Mouse (Mus musculus) adrenal gland, postnatal 4 days (tissue): ENCODE results near the gene Spag5. TPM values are rescaled to one million over a fixed set of nuclear protein-coding genes. Genes with fewer than 3 reads are reported as not detected.
A peak's percentile ranks its signal among the peaks of the same experiment; 100 is the strongest.

Experiments
- DNase-seq, 2 experiments: peaks; one replicate each; pipeline ENCODE4 v3.0.0; 2021 to 2022; ENCODE audit warnings: low spot score in 2 of 2, mixed read lengths in 2 of 2
- total RNA-seq, 2 experiments: library from RNA; stranded (reverse); gene quantifications; 2 replicates each; pipeline ENCODE4 v1.2.3; 2021

The Spag5 gene
- total RNA-seq, 2 experiments from 2014 or later, result 28.8 to 31.5 TPM

DNA sequence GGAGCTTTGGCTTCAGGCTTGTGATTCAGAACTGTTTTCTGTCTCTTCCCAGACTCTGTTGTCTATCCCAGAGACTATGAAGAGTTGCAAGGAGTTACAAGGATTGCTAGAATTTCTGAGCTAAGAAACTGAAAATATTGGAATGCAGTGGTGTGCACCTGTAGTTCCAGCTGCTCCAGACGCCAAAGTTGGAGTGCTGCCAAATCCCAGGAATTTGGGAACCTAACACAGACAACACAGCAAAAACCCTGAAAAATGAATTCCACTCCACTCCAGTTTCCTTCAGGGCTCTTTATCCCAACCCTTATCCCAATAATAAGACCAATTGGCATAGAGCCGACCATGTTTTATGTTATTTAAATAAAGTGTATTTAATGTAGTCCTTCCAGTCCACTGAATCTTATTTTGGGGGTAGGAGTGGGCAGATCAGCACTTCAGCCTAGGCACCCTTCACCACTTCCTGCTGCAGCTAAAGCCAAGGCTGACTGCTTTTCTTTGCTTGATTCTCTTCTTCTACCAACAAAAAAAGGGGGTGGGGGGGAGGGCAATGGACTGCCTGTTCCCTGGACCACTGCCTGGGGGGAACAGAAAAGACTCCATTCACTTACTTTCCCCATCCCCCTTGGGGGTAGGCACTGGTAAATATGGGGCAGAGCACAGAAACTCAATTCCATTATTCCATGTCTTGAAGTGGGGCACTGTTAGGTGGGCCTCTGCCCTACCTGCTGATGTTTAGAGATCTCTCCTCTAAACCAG, 20.9 kb downstream of the Spag5 start:
- DNase-seq, result no peak

DNA sequence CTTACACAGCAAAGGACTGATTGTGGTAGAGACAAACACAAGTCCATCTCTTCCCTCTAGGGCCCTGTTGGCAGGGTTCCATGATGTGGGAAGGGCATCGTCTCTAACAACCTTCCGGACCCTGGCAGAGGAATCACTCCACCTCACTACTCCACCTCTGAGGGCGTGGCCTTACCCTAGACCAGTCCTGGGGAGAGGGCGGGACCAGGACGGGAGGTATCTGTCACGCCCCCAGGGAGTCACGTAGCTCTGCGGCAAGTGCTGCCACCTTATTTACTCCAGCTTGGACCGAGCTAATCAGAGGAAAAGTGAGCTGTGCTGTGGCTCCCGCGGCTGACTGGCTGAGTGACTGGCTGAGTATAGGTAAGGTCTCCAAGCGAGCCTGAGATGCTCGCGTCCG, 21.5 kb downstream of the Spag5 start, which contains the start of gene Aldoc:
Aldoc (plus strand) TSS at position 109 of the 400 bp plus-strand sequence.
- DNase-seq, result peak in 1 of 2 experiments; percentile 67

DNA sequence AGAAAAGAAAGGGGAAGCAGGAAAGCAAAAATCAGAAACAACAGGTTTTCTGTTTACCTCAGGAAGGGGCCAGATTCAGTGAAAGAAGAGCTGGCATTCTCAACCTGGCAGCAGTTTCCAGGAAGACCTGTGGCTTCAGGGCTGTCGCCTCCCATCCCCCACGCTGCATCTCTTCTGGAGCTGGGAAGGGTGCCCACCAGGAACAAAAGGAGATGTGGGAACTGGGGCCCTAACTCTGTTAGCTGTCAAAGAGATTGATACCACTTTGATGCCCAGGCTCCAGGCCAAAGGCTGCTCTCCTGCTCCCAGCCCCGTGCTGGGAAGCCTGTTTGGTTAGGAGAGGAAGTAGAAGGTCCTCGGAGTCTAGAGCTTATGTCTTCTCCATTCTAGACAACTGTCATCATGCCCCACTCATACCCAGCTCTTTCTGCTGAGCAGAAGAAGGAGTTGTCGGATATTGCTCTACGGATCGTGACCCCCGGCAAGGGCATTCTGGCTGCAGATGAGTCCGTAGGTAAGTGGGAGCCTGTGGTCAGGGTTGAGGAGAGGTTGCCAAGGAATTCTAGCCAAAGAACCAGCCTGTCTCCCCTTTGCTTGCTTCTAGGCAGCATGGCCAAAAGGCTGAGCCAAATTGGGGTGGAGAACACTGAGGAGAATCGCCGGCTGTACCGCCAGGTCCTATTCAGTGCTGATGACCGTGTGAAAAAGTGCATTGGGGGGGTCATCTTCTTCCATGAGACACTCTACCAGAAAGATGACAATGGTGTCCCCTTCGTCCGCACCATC, 22.9 kb downstream of the Spag5 start:
- DNase-seq, result no peak

DNA sequence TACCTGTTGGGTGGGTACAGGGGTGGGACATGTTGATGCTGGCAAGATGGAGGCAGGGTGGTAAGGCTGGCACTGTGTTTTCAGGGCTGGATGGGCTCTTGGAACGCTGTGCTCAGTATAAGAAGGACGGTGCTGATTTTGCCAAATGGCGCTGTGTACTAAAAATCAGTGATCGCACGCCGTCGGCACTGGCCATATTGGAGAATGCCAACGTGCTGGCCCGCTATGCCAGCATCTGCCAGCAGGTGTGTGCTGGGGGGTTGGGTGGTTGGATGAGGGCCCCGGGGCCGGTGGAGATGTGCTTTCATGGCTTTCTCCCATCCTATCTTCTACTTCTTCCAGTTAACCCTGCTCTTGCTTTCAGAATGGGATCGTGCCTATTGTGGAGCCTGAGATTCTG, 23.6 kb downstream of the Spag5 start:
- no peak for DNase-seq

DNA sequence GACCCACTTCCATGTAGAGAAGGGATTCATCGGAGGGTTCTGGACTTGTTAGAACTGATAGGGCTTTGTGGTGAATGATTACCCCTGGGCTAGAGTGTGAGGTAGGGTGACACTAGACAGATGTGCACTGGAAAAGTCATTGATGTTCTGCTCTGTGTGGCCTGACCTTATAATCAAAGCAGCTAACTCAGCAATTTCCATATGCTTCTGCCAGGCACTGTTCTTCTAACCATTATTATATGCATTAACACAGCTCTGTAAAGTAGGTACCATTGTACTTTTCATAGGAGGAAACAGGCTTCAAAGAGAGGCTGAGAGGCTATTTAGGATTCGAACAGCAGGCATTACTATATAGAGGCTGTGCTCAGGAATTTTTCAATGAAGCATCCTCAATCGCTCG, 25.9 kb downstream of the Spag5 start:
- no peak for DNase-seq

DNA sequence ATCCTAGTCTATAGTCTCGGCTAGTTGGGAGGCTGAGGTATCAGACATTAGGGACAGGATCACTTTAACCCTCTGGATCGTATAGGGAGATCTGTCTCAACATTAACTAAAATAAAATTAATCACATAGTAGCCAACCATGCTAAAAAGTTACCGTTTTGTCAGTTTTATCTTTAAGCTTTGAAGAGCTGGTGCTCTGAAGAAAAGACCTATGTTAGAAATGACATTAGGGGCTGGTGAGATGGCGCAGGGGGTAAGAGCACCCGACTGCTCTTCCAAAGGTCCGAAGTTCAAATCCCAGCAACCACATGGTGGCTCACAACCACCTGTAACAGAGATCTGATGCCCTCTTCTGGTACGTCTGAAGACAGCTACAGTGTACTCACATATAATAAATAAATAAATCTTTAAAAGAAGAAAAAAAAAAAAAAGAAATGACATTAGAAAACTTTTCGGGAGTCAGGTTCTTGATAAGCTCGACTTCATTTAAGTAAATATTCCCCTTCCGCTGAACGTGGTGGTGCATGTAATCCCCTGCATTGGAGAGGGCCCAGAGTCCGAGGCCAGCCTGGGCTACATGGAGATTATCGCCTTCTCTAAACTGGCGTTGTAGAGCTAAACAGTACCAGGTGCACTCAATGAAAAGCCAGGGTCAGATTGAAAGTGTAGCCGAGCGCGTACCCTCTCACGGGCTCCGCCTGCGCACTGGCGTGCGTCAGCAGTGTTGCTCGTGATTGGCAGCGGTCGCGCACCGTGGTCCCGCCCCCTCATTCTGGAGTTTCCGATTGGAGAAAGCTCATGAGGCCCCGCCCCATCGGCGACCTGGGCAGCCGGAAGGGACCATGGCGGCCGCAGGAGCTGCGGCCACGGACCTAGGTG, 26.5 kb downstream of the Spag5 start, which contains the start of gene Pigs:
Pigs (plus strand) TSS at position 782 of the 878 bp plus-strand sequence.
- DNase-seq, result peak; percentile 91 to 92

DNA sequence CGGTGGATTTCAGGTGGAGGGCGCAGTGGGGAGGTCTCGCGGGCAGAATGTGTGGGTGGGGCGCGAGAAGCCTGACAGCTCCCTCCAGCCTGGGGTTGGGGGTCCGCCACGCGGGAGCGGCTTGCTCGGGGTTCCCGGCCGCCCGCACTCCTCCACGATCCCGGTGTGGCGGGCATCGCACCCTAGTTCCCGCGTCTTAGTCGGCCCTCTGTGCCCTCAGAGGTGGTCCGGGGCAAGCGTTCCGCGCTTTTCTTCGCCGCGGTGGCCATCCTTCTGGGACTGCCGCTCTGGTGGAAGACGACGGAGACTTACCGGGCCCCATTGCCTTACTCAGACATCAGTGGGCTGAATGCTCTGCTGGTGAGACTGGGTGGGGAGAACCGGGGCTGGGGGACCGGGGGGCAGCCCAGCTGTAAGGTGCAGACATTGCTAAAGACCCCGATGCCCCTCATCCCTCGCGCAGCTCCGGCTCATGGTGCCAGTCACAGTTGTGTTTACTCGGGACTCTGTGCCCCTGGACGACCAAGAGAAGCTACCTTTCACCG, 27.3 kb downstream of the Spag5 start:
- DNase-seq, result no peak

DNA sequence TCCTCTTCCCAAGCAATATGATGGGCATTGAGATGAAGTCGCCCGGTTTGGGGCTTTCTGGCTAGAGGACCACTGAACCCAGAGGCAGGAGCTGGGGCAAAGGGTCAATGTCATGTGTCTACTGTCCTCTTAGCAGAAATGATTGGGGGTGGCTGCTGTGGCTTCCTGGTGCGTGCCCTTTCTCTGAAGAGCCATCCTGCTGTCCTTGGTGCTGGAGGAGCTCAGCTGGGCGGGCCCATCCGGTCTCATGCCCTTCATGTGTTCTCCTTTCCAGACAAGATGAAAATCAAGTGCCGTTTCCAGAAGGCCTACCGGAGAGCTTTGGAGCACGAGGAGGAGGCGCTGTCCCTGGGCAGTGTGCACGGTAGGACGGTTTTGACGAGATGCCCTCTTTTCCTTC, 31.3 kb downstream of the Spag5 start:
- no peak for DNase-seq

DNA sequence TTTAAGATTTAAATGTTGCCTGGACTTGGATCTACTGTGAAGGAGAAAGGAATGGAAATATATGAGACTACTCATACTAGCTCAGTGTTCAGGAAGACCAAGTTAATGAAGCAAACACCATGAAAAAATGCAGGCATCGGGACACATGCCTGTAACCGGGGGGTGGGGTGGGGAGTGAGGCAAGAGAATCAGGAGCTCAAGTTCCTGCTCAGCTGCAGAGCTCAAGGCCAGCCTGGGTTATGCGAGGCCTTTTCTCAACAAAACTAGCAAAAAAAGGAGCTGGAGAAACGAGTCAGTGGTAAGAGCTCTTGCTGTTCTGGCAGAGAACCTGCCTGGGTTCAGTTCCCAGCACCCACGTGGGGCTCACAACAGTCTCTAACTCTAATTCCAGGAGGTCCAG, 32.7 kb downstream of the Spag5 start:
- DNase-seq, result no peak

DNA sequence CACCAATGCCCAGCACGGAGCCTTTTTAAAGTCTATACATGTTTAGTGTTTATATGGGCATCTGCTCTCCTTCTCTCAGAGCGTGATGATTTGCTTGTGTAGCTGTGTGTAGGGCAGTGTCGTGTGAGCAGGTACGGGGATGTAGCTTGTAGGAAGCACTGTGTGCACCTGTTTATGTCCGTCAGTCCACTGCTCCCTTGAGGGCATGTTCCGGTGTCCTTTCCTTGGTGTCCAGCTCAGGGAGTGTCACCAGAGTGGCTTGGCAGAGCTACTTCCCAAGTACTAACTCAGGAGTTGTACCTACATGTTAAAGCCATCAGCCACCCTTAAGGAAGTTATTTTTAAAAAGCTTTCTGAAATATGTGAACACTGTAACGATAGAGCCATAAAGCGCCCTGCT, 35.7 kb downstream of the Spag5 start:
- DNase-seq, result no peak

DNA sequence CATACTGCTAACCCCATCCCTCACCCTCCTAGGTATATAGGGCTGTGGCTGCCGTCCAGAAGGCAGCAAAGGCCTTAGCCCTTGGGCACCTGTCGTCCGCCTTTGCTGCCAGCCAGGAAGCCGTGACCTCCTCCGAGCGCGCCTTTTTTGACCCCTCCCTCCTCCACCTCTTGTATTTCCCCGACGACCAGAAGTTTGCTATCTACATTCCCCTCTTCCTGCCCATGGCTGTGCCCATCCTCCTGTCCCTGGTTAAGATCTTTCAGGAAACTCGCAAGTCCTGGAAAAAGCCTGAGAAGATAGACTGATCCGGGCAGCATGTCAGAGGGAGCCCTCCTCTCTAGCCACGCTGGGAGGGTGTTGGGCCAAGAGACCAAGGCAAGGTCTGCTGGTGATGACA, 40.4 kb downstream of the Spag5 start:
- DNase-seq, result no peak

DNA sequence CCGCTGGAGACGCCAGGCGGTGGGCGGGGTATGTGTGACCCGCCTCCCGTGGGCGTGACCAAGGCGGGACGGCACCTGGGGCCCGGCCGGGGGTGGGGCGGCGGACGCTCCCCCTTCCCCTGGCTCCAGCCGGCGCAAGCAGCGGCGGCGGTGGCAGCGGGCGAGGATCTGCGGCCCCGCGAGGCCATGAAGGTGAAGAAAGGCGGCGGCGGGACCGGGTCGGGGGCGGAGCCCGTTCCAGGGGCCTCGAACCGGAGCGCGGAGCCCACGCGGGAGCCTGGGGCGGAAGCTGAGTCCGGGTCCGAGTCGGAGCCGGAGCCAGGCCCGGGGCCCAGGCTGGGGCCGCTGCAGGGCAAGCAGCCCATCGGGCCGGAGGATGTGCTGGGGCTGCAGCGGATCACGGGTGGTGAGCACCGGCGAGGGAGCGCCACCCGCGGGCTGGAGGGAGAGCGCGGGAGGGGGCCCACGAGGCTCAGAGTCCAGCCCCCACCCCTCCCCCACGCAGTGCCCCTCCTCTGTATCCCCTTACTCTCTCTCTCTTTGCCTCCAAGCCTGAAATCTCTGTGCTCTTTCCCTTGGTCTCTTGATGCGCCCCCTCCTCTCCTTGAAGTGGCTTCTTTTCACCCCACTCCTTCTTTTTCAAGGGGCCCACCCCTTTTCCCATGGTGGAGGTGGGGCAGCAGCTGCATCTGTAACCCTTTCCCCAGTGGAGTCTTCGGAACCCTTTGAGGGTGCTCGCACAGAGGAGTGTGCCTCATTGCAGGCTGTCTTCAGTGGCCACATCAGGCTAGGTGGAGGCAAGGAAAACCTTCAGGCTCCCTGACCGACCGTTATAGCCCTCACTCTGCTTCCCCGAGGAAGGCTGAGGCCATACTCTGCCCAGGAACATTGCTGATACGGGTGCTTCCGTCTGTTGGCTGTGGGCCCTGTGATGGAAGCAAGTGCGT, 42.3 kb downstream of the Spag5 start, which contains the start of gene Unc119:
Unc119 (plus strand) TSS at position 102 of the 947 bp plus-strand sequence.
- peak; percentile 67 to 68 for DNase-seq

DNA sequence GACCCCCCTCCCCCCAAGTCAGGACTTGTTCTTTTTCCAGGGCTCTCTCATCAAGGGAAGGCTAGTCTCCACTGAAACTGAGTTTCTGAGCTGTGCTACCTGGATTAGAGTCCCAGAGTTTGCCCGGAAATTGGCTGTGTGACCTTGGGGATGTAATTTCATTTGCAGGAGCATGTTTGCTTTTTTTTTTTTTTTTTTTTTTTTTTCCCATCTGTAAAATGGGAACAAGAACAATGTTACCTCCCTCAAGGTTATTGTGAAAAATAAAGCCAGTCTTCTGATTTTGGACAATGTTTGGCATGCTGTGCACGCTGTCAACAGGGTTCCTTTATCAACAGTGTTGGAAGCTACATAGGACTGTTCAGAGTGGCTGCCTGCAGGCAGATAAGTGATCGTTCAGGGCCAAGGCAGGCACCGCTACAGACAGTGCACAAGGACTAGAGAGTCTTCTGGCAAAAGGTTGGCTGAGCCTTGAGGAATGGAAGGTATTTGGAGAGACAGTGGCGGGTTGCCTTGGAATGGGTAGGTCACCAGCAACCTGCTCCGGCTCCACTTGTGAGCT, 43.1 kb downstream of the Spag5 start:
- no peak for DNase-seq

DNA sequence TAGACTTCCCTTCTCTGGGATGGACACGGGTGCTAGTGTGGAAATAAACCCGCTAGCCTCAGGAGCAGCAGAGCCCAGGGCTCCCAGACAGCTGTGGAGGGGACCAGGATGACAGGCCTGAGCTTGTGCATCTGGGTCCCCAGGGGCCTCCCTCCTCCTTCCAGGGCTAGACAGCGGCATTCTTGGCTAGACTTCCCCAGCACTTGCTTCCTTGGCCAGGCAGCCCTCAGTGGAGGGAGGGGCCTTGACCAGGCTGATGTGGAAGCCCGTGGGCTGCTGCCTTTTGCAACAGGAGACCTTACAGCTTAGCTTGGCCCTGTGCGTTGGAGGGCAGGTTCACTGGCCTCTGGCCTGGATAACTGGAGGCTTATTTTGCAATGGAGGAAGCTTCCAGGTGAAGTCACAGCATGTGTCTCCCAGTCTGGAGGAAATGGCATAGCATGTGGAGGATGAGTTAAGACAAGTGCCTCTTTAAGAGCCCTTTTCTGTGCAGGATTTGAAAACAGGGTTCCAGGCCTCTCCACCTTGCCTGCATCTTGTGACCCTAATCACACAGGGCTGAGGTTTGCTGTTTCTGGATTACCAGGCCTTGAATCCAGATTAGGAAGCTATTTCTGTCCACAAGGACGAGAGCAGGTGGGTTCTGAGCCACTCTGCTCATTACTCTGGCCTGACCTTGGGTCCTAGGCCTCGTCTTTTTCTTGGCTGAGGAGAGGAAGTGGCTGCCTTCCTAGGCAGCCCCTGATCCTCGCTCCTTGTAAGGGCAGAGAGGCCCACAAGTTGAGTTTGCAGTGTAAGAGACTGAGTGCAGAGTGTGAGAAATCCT, 43.8 kb downstream of the Spag5 start:
- DNase-seq, result no peak

DNA sequence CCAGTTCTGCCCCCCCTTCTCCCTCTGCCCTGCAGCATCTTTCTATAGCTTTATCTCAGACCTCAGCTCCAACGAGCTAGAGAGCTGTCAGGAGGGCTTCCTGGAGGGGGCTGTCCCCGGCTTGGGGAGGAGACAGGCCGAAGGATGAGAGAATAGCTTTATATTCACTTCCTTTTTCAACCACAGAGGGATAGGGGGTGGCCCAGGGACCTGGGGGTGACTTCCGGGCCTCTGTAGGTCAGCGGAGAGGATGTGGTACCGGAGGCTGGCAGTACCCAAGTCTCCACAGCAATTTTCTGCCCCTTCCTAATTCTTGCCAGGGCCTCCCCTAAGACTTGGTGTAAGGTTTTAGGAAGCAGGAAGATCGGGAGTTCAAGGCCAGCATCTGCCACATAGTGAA, 44.5 kb downstream of the Spag5 start:
- DNase-seq, result no peak

DNA sequence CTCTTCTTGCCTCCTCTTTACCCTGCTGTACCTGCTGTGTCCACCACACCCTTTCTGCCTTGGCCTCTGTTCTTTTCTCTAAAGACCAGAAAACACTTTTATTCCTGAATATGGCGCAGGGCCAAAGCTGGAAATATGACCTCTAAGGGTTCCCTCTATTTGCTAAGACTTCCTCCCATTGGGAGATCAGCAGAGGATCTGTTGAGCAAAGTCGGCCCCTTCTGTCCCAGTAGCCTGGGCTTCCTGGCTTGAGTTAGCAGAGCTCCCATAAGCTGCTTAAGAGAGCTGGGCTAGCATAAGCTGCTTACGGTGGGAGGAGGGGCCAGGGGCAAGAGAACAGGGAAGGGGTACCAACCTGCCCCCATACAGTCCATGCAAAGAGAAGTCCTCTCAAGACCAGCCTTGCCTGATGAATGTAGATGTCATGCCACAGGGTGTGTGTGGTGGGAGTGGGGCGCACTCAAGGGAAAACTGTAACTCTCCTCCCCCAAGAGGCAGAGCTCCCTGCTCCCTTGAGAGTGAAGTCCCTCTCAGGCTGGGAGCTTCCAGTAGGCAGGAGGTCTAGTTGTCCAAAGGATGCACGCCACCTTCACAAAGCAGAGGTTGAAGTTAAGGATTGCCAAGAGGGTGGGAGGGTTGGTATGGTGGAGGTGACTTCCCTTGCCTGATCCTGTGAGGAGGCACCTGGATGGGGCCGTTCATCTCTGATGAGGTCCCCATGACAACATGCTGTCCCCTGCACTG, 45.2 kb downstream of the Spag5 start:
- no peak for DNase-seq

DNA sequence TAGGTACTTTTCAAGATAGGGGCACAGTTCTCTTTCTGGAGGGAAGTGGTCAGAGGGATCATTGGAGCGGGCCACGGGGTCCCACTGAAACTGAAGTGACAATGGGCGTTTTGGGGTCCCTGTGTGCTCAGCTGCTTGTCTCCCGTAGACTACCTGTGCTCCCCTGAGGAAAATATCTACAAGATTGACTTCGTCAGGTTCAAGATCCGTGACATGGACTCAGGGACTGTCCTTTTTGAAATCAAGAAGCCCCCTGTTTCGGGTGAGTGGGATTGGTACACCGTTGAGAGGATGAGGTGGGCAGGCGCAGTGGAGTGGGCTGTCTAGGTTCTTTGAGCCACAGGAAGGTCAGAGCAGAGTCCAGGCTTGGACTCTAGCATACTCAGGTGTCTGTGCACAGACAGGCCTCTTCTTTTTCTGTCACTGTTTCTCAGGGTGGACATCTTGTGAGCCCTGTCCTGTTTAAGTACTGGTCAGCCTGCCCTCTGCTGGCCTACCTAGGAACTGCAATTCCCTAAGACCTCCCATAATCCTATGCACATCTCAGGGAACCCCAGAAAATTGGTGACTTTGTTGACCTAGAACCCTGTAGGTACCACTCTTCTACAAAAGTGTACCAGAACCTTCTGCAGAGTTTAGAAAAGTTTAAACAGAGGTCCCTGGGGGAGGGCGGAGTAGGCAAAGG, 45.9 kb downstream of the Spag5 start:
- DNase-seq, result no peak
